Mouse (Mus musculus): ENCODE data around the gene Bicc1.

GRCm38 (mm10) chr10:71028066-71028844 is 131.2 kb downstream of the Bicc1 start:
- no peak for TF ChIP-seq GATA1 (IDR thresholded peaks at IDR 0.05; ENCODE audit: borderline replicate concordance, low read length)
- no peak for TF ChIP-seq FLI1 (IDR thresholded peaks at IDR 0.05; ENCODE audit: low read length)
